Mouse (Mus musculus): ENCODE measurements around the gene Rcor3.

DNA sequence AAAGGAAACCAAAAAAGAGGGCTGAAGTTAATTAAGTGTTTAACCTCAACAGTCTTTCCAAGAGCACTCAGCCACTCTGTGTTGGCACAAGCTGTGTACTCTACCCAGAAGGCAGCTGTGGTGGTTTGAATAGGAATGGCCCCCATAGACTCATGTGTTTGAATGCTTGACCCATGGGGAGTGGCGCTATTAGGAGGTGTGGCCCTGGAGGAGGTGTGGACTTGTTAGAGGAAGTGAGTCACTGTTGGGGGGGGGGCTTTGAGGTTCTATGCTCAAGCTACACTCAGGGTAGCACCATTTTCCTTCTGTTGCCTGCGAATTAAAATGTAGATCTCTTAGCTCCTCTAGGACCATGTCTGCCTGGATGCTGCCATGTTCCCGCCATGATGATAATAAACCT is 70.9 kb downstream of the Rcor3 start:
- no peak for TF ChIP-seq CTCF (IDR thresholded peaks at IDR 0.05; ENCODE audit: insufficient read depth, low read length)
- no peak for TF ChIP-seq POLR2A (IDR thresholded peaks at IDR 0.05; ENCODE audit: borderline replicate concordance, extremely low read depth, low read depth, low read length)
